Mouse (Mus musculus): ENCODE data around the gene Avpr1b.
"Not testable (repeated sequence)": the region's sequence is repeated elsewhere in the genome, so short reads cannot be mapped to it uniquely, and the experiment has no call there.

The Avpr1b gene

DNA sequence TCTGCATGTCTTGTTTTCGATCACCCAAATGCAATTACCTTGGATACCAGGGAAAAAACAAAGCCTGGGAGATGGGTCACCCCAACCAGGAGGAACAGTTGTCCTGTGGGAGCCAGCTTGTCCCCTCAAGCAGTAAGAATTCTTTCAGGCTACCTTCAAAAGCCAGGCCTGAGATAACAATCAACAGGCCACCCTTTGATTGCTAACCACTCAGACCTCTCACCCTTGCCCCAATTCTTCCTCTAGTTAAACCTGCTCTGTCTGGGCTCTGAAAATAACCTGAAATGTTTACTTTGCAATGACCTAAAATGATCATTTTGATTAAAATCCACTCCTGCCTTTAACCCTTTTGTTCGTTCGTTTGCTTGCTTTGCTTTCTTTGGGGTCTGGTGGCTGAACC is 24.6 kb downstream of the Avpr1b start:
- DNase-seq: no peak

DNA sequence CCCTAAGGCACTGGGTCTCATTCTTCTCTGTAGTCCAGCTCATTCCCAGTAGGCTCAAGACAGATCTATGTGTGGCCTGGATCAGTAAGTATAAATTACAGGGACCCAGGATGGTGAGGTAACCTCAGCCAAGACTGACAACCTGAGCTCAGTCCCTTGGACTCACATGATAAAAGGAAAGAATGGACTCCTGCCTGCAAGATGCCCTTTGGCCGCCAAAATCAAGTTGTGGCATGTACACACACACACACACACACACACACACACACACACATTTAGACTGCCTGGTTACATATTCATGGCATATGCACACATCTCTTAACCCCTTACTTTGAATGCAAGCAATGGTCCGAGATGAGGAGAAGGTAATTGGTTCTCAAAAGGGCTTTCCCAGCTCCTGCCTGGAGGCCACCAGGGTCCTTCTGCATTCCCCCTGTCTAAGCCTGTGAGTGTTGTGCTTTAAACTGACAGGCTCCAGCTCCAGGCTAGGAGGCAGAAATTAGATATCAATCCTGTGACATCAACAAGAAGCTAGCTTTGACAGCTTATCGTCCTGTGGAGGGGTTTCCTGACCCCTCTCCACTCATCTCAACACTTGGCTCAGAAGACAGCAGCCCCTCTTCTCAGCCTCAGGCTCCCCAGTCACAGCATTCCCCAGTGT is 25.3 kb downstream of the Avpr1b start:
- no peak for DNase-seq

DNA sequence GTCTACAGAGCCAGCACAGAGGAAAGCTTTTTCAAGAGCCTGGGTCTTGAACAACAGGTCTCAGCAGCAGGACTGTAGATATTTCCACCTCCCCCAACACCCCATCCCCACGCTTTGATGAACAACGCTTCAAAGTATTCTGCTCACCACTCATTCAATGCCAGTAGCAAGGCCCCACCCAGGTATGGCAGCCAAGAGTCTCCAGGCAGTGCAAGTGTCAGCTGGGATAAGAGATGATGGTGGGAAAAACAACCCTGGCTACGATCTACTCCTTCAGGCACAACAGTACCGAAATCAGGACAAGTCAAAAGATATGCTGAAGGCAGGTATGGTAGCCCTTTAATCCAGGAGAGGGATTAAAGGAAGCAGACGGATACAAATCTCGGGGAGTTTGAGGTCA is 27.2 kb downstream of the Avpr1b start:
- no peak for DNase-seq

DNA sequence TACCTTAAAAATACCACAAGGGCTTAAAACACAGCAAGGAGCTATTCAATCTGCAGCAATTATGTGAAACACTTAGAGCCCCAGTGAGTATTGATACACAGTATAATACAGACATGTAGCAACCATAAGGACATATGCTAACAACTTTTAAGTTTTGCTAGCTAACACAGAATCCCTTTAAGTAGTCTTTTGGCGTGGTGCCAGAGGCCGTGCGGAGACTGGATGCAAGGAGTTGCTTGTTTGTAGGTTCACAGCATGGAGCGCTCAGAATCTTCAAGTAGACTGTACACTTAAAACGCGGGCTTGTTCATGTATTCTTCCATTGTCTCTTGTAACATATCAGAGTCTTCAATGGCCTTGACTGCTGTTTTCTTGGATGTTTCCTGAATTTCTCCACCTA is 33.2 kb downstream of the Avpr1b start:
- not testable (repeated sequence) for DNase-seq

DNA sequence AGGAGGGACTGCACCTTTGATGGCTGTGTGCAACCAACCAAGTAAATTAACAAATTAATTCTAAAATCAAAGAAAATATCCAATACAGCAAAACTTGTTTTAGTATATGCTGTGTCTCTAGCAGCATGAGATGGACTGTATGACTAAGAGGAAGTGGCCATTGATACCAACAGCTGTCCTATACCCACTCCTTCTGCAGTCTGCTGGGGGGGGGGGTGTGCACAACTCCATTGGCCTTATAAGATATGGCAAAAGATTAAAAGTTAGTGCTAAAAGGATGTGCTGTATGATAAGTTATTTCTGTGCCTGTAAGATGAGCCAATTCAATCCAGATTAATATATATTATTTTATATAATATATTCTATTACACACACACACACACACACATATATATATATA is 35.5 kb downstream of the Avpr1b start:
- DNase-seq: no peak

DNA sequence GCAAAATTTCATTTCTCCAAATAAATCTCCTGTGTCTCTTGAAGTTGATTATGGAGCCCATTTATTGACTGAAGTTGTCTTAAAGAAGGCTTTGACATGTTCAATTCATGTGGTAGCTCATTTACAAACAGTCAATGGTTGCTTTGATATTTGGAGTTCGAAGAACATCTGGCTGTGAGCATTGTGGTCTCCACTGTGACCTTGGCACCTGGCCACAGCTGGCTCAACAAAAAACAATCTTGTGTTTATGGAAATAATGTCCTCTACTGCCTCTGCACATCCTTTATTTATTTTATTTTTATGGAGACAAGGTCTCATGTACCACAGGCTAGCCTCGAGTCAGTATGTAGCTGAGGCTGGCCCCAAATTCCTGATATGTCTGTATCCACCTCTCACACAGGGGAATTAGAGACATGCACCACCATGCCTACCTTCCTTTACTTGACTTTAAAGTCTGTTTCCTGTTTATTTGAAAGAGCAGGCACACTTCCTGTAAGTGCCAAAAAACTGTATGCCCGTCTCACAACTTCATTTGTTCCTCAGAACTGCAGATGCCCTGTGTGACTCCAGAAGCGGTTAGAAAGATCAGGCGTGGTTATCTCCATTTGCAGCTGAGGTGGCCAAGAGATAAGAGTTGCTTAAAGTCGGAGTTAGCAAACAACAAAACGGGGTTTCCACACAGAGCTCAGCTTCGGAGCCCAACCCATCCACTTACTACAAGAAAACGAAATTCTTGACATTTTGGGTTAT is 38.9 kb downstream of the Avpr1b start, which contains the start of gene Ctse:
Ctse (plus strand) TSS at position 516 of the 750 bp plus-strand sequence.
- DNase-seq: no peak

DNA sequence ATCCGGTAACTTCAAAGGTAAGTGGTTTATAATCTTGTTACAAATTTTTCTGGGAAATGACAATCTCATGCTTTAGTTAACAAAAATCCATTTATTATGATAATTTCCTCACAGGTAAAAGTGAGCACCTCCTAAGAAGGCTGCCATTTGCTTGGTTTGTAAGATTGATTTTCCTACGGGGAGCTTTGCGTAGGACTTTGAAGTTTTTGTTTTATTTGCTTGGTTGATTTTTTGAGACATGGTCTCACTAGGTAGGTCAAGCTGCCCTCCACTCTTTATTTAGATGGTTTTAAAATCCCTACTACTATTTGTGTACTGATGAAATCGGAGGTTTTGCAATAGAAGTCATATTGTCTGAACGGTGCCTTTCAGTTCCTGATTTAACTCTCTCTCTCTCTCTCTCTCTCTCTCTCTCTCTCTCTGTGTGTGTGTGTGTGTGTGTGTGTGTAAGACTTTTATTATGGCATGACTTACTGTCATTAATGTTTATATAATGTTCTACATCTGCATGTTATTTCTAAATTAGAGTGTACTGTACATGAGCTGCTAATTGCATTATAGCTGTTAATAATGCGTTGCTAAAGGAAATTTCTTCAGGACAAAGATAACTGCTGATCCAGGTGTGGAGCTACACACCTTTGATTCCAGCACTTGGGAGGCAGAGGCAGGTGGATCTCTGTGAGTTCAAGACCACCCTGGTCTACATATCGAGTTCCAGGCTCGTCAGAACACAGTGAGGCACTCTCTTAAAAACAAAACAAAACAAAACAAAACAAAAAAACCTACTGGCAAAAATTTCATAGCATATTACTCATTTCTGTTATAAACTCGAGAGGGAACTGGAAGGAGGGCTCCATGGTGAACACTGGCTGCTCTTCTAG is 39.7 kb downstream of the Avpr1b start:
- DNase-seq: no peak

DNA sequence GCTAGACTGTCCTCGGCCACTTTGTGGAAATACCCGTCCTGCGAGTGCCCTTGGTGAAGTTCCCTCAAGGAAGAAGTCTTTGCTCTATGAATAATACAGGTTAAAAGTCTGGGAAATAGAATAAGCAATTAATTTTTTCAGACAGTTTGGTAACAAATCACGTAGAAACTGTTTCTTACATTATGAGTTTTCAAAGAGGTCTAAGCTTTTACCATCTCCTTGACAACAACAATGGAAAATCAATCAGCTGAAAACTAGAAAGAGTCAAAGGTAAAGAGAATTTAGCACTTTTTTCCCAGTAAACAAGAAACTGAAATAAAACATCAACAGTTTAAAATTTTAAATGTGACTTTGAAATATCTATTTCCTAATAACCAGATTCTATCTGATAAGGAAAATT is 41.0 kb downstream of the Avpr1b start:
- no peak for DNase-seq

DNA sequence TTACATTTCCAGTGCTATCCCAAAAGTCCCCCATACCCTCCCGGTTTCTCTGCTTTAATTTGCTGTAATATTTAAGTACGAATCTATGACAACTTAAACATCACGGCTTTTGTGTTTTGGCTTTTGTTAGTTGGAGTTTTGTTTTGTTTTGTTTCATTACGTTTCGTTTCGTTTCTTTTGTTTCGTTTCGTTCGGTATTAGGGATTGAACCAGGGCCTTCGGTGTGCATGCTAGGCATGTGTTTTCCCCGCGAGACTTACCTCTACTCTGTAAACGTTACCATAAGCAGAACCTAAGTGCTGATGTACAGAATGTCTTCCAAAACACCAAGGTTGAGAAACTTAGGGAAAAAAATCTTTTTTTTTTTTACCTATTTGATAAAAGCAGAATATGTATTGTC is 42.5 kb downstream of the Avpr1b start:
- DNase-seq: no peak

DNA sequence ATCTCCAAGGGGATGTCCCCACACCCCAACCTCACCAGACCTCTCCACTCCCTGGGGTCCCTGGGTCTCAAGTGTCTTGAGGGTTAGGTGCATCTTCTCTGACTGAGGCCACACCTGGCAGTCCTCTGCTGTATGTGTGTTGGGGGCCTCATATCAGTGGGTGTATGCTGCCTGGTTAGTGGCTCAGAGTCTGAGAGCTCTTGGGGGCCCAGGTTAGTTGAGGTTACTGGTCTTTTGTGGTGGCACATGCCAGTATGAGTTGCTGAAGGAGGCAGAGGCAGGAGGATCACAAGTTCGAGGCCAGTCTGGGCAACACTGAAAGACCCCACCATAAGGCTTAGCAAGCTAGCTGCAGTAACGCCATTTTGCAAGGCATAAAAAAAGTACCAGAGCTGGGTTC is 43.2 kb downstream of the Avpr1b start:
- DNase-seq: no peak

DNA sequence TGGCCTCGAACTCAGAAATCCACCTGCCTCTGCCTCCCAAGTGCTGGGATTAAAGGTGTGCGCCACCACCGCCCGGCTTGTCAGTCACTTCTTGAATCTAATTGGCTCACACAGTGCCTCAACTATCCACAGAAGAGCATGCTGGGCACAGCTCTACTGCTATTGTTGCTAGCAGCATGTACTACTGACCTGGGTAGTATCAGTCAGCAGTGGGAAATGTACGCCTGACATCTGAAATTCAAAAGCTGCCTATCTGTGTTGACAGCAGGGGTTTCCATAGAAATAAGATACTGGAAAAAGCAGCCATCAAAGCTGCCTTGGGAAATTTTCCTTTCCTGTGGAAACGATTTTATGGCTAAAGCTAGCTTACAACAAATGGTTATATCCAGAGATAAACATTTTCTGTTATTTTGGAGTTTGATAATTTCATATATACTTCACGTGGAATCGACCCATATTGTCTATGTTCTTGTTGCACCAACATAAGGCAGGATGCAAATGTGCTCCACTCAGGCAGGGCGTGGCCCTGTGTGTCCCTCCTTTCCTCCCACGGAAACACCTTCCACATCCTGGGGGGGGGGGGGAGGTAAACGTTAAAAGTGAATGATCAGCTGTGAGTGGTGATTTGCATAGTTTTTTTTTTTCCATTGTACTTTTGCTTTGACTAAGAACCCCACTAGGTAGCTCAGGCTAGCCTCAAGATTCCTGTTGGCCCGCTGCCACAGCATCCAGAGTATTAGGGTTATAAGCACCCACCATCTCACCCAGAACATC is 53.8 kb downstream of the Avpr1b start:
- no peak for DNase-seq

DNA sequence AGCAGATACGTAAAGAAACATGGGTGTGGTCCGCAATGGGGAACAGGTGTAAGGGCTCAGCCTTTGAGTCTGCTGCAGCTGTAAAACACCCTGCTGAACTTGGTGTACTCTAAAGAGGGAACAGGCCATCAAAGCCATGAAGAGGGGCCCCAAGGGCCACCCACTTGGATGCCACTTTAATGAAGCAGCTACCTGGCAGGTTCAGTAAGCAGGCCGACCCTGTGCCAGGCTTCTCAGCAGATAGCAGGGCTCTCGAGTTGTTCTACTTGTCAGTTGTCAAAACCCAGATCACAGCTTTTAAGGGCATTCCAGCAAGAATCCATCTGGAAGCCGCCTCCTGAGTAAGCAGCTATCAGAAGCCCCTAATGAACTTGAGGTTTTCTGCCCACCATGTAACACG is 56.6 kb downstream of the Avpr1b start:
- DNase-seq: no peak

DNA sequence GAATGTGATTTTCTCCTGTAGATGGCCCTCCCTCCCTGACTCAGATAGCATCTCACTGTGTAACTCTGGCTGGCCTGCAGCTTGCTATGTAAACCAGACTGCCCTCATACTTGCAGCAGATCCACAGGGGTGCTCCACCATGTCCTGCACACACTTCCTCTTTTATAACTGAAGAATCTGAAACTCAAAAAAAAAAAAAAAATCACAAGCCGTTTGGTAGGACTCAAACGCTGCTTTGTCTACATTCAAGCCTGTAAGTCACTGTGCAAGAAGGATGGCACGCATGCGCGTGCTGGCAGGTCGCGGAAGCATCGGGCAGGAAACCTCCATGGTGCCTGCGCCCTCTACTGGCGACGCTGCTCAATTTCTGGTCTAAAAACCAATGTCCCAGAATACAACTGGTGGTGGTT is 58.9 kb downstream of the Avpr1b start:
- peak; percentile 84 for DNase-seq

DNA sequence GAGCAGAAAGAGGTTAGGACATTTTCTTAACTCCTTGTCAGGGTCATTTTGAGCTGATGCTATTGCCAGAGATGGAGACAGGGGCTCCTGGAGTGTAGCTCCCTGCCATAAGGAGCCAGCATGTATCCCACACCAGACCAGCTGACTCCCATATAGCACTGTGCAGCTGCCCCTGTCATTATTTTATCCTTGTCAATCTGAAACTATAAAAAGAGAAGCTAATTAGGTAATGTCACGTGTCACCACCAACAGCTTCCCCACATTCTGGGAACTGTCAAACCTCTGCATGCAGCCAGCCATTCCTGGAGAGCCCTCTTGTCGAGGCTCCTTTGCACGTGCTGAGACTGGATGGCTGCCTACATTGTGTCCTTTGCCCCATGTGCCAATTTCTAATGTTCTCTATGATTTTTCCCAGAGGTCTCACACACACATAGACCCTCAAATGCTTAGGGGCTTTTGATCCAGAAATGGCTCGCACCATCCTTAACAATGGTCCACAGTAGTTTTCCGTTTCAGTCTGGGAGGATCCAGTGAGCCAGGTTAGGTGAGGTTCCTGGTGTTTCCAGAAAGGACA is 60.6 kb downstream of the Avpr1b start:
- DNase-seq: no peak

DNA sequence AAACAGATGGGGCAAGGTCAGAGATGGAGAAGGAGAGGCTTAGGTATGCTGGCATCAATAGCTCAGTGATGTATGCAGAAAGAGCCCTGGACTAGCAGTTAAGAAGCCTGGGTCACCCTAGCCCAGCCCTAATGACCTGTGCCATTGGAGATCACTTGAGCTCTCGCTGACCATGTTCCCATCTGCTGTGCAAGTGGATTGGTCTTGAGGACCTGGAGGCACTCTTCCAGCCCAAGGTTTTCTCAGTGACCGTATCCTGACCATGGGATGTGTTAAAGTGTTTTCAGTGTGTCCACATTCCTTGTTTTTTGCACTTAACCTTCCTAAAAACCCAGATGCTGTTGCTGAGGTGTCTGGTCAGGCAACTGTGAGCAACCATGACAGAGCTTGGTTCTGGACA is 61.2 kb downstream of the Avpr1b start:
- DNase-seq: no peak

DNA sequence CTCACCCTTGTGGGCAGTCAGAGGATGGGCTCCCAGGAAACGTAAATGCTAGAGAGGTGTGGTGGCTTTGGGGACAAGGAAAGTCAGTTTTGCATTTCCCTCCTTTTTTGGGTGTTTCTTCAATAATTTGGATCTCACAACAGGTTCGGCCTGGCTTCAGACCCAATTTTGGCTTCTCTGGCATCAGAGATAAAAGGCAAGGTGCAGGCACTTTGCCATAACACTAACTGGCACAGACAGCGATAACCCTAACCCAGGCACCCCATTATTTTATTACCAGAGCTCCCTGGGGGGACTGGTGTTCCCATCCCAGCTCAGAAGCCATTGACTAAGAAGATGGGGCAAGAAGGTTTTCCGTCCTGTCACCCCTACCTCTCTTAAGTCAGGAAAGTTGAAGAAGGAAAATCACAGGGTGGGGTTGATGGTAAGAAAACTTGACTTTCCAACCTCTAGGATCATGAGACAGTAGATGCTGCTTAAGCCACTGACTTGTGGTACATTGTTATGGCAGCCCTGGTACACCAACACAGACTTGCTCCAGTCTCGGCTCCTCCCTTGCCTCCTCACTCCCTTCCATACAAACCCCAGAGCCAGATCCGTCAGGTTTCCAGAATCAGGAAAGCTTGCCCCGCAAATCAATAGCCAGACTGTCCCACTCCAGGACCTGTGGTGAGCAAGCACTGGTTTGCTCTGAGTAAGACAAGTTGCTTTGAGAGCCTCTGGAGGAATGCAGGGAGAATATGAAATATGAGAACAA is 61.9 kb downstream of the Avpr1b start:
- DNase-seq: no peak

Data from right cerebral cortex, postnatal 25 days (tissue).